Mouse (Mus musculus): ENCODE data around the gene Tsacc.
A peak's percentile ranks its signal among the peaks of the same experiment; 100 is the strongest.
"Not testable (repeated sequence)": the region's sequence is repeated elsewhere in the genome, so short reads cannot be mapped to it uniquely, and the experiment has no call there.

The Tsacc gene

GRCm38 (mm10) chr3:88281141-88281916, 15.5 kb downstream of the Tsacc start:
- not testable (repeated sequence) for DNase-seq

GRCm38 (mm10) chr3:88280035-88280434, 16.8 kb downstream of the Tsacc start:
- no peak for DNase-seq

- DNase-seq = peak; percentile 12
Measured at GRCm38 (mm10) chr3:88276529-88277143, 20.2 kb downstream of the Tsacc start.

- no peak for DNase-seq
Measured at GRCm38 (mm10) chr3:88276121-88276520, 20.7 kb downstream of the Tsacc start.

GRCm38 (mm10) chr3:88274002-88274401, 22.8 kb downstream of the Tsacc start:
- DNase-seq = no peak

- DNase-seq = no peak
Measured at GRCm38 (mm10) chr3:88271859-88272258, 24.9 kb downstream of the Tsacc start.

- DNase-seq = not testable (repeated sequence)
Measured at GRCm38 (mm10) chr3:88271298-88271697, 25.5 kb downstream of the Tsacc start.

GRCm38 (mm10) chr3:88268991-88269390, 27.8 kb downstream of the Tsacc start:
- DNase-seq = no peak

GRCm38 (mm10) chr3:88268014-88268413, 28.8 kb downstream of the Tsacc start:
- DNase-seq = not testable (repeated sequence)

- DNase-seq = no peak
Measured at GRCm38 (mm10) chr3:88262346-88262745, 34.5 kb downstream of the Tsacc start.

GRCm38 (mm10) chr3:88256382-88256781, 40.4 kb downstream of the Tsacc start:
- no peak for DNase-seq

- no peak for DNase-seq
Measured at GRCm38 (mm10) chr3:88255950-88256349, 40.8 kb downstream of the Tsacc start.

- no peak for DNase-seq
Measured at GRCm38 (mm10) chr3:88254268-88254926, 42.4 kb downstream of the Tsacc start, which contains the start of gene Rhbg. Gene Rhbg (minus strand): TSS chr3:88254709.

- no peak for DNase-seq
Measured at GRCm38 (mm10) chr3:88252739-88253138, 44.1 kb downstream of the Tsacc start.

- no peak for DNase-seq
Measured at GRCm38 (mm10) chr3:88248406-88248805, 48.4 kb downstream of the Tsacc start.

- no peak for DNase-seq
Measured at GRCm38 (mm10) chr3:88247666-88248065, 49.1 kb downstream of the Tsacc start.

- no peak for DNase-seq
Measured at GRCm38 (mm10) chr3:88245811-88246210, 51.0 kb downstream of the Tsacc start.

- DNase-seq = no peak
Measured at GRCm38 (mm10) chr3:88244071-88244470, 52.7 kb downstream of the Tsacc start.

GRCm38 (mm10) chr3:88242531-88242930, 54.3 kb downstream of the Tsacc start:
- peak; percentile 76 for DNase-seq

- DNase-seq = no peak
Measured at GRCm38 (mm10) chr3:88241045-88241786, 55.6 kb downstream of the Tsacc start.

- no peak for DNase-seq
Measured at GRCm38 (mm10) chr3:88239446-88239845, 57.4 kb downstream of the Tsacc start.

- no peak for DNase-seq
Measured at GRCm38 (mm10) chr3:88238866-88239391, 57.9 kb downstream of the Tsacc start.
